Mouse (Mus musculus) ES-Bruce4 (cell line): Measurements from ENCODE around the gene Hras. TPM values are rescaled to one million over a fixed set of nuclear protein-coding genes. Genes with fewer than 3 reads are reported as not detected.
A peak's percentile ranks its signal among the peaks of the same experiment; 100 is the strongest.

ENCODE experiments used
- H3K27ac ChIP-seq: 2 replicates; pipeline ENCODE4 v1.5.1; 2012; ENCODE audit warnings: low read length, inconsistent platforms; ENCODE audit not compliant: insufficient read depth
- H3K27me3 ChIP-seq: 2 replicates; pipeline ENCODE4 v1.6.1; 2012; ENCODE audit warnings: mild to moderate bottlenecking, low read length, inconsistent platforms; ENCODE audit not compliant: control insufficient read depth, poor library complexity, insufficient read depth, severe bottlenecking
- H3K36me3 ChIP-seq: 2 replicates; pipeline ENCODE4 v1.6.1; 2012; ENCODE audit warnings: inconsistent platforms, mild to moderate bottlenecking, low read length, moderate library complexity; ENCODE audit not compliant: control insufficient read depth, poor library complexity, insufficient read depth, severe bottlenecking
- H3K4me1 ChIP-seq: one replicate; pipeline ENCODE4 v1.8.1; 2011; ENCODE audit warnings: low read length; ENCODE audit not compliant: control insufficient read depth, insufficient read depth
- H3K4me3 ChIP-seq: 2 replicates; pipeline ENCODE4 v1.5.1; 2011; ENCODE audit warnings: low read depth, mild to moderate bottlenecking, low read length
- H3K9ac ChIP-seq: 2 replicates; pipeline ENCODE4 v1.6.1; 2012; ENCODE audit warnings: low read depth, mild to moderate bottlenecking, inconsistent platforms; ENCODE audit not compliant: poor library complexity, severe bottlenecking
- H3K9me3 ChIP-seq: replicated peaks from 2 replicates; pipeline ENCODE4 v1.6.1; 2012; ENCODE audit warnings: mild to moderate bottlenecking, low read length, inconsistent platforms; ENCODE audit not compliant: control insufficient read depth, poor library complexity, insufficient read depth, severe bottlenecking
- CTCF ChIP-seq: IDR thresholded peaks from one replicate; pipeline ENCODE4 v1.8.1; 2011; ENCODE audit warnings: low read depth, low read length
- EP300 ChIP-seq: IDR thresholded peaks from 2 replicates; pipeline ENCODE4 v1.6.1; 2011; ENCODE audit warnings: low read depth, low read length; ENCODE audit not compliant: insufficient read depth
- POLR2A ChIP-seq: IDR thresholded peaks from one replicate; pipeline ENCODE4 v1.8.1; 2011; ENCODE audit warnings: low read length; ENCODE audit not compliant: insufficient read depth
- polyA plus RNA-seq: library from polyadenylated mRNA; stranded (reverse); fragments of >200 nt; gene quantifications from 2 replicates; pipeline ENCODE4 v1.2.4, GENCODE M21; 2011; ENCODE audit warnings: low read depth; ENCODE audit not compliant: missing spikeins, insufficient read depth, insufficient read length

Gene Hras
- polyA plus RNA-seq, 1 experiment = 50.5 TPM

- Histone ChIP-seq H3K4me1 (peaks cover 10% of the 10 kb centered on the region), H3K27me3 (no peaks in the 10 kb centered on the region), H3K9me3 (no peaks in the 10 kb centered on the region), H3K9ac (peak overlapping the region; percentile 50), H3K27ac (peak overlapping the region; percentile 37; the same call in 1 of the 2 replicates), H3K36me3 (0 out of 2 replicates have a peak, but pooled peaks cover 5% of the 10 kb centered on the region), H3K4me3 (peak overlapping the region; percentile 90)
- TF ChIP-seq CTCF (no peak), EP300 (no peak), POLR2A (peak; percentile 22)
Observed at GRCm38 (mm10) chr7:141215880-141216733, 22.3 kb upstream of the Hras start.

GRCm38 (mm10) chr7:141215101-141215879, 21.5 kb upstream of the Hras start, which contains the start of gene Rassf7:
TSS of gene Rassf7 (plus strand) at chr7:141215860.
- H3K9me3 ChIP-seq = no peaks in the 10 kb centered on the region
- peak within 1 kb of the TSS; percentile 86 for H3K27ac ChIP-seq
- peak within 1 kb of the TSS; percentile 50 for H3K9ac ChIP-seq
- H3K36me3 ChIP-seq = 0 out of 2 replicates have a peak, but pooled peaks cover 5% of the 10 kb centered on the region
- peak; percentile 61; the same call in 1 of the 2 replicates for TF ChIP-seq EP300
- TF ChIP-seq CTCF = no peak
- TF ChIP-seq POLR2A = peak; percentile 46
- H3K27me3 ChIP-seq = no peaks in the 10 kb centered on the region
- H3K4me3 ChIP-seq = peak within 1 kb of the TSS; percentile 90
- peaks cover 10% of the 10 kb centered on the region for H3K4me1 ChIP-seq

GRCm38 (mm10) chr7:141214310-141214709, 20.5 kb upstream of the Hras start:
- Histone ChIP-seq H3K9ac (no peak overlapping the region), H3K4me3 (no peak overlapping the region), H3K27ac (peak overlapping the region; percentile 86), H3K36me3 (0 out of 2 replicates have a peak, but pooled peaks cover 5% of the 10 kb centered on the region), H3K9me3 (no peaks in the 10 kb centered on the region), H3K4me1 (peaks cover 7% of the 10 kb centered on the region), H3K27me3 (no peaks in the 10 kb centered on the region)
- TF ChIP-seq CTCF (no peak), EP300 (no peak), POLR2A (no peak)

DNA sequence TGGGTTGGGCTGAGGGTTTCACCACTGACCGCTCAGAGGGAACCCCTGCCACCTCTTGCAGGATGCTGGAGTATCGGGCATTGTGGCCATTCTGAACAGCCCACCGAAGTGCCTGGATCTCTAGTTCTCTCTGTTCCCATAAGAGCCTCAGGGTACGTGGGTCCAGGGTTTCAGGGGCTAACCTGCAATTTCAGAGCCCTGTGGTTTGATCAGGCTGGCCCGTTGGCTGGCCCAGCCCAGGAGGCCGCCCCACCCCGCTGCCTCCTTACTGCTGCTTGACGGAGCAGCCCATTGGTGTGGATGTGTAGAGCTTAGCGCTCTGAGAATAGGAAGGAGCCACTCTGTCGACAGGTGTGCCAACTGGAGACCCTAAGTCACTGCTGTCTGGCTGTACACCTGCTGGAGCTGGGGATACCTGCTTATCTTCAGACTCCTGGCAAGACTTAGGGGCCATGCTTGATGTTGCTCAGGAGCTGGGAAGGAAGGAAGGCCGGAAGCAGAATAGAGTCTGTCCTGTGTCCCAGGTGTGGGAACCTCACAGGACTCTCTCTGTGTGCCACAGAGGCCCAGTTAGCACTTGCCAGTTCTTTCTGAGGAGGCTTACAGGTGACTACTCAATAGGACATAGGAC, 19.9 kb upstream of the Hras start, which contains the start of gene Lmntd2:
TSS of gene Lmntd2 (minus strand) at position 476 of the 631 bp plus-strand sequence.
- H3K4me3 ChIP-seq = peak within 1 kb of the TSS; percentile 60
- no peaks in the 10 kb centered on the region for H3K9me3 ChIP-seq
- peaks cover 7% of the 10 kb centered on the region for H3K4me1 ChIP-seq
- peak within 1 kb of the TSS; percentile 86 for H3K27ac ChIP-seq
- H3K9ac ChIP-seq = peak within 1 kb of the TSS; percentile 28
- 0 out of 2 replicates have a peak, but pooled peaks cover 3% of the 10 kb centered on the region for H3K36me3 ChIP-seq
- H3K27me3 ChIP-seq = no peaks in the 10 kb centered on the region
- TF ChIP-seq EP300 (no peak), CTCF (no peak), POLR2A (no peak)

DNA sequence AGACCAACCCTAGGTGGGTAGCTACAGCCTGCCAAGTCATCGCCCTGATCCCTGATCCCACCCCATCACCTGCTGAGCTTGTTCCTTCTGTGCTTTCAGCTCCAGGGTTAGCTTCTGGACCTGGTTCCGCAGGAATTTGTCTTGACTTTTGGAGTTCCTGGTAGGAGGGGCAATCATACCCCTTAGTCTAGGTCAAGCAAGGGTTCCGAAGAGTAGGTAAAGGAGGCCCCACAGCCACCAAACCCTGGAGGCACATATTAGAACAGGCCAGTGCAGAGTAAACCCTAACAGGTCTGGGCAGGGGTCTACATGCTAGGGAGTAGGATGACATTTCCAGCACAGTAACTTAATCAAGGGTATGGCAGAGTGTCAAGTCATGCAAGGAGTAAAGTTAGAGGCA, 19.3 kb upstream of the Hras start:
- 0 out of 2 replicates have a peak, but pooled peaks cover 3% of the 10 kb centered on the region for H3K36me3 ChIP-seq
- no peak overlapping the region for H3K27ac ChIP-seq
- H3K9me3 ChIP-seq = no peaks in the 10 kb centered on the region
- no peak overlapping the region for H3K9ac ChIP-seq
- no peak overlapping the region for H3K4me3 ChIP-seq
- TF ChIP-seq POLR2A = no peak
- peaks cover 4% of the 10 kb centered on the region for H3K4me1 ChIP-seq
- no peaks in the 10 kb centered on the region for H3K27me3 ChIP-seq
